Mouse (Mus musculus) liver, embryonic 15.5 days (tissue): ENCODE measurements around the gene Nhej1. TPM values are rescaled to one million over a fixed set of nuclear protein-coding genes. Genes with fewer than 3 reads are reported as not detected.

Experiments
- ATAC-seq: fragments of 200-750 bp; cut with Nextera tagmentation; 2 replicates; pipeline ENCODE4 v1.8.0; 2017; ENCODE audit warnings: moderate number of reproducible peaks, mild to moderate bottlenecking, moderate library complexity; ENCODE audit not compliant: insufficient read depth
- H3K27ac ChIP-seq: fragments of 300-500 bp; sonication (generic); replicated peaks from 2 replicates; pipeline ENCODE4 v1.5.1; 2015; ENCODE audit warnings: mild to moderate bottlenecking, inconsistent platforms
- H3K27me3 ChIP-seq: fragments of 300-500 bp; sonication (generic); 2 replicates; pipeline ENCODE4 v1.6.1; 2015; ENCODE audit warnings: mild to moderate bottlenecking, inconsistent platforms
- H3K36me3 ChIP-seq: fragments of 300-500 bp; sonication (generic); replicated peaks from 2 replicates; pipeline ENCODE4 v1.6.1; 2015; ENCODE audit warnings: moderate library complexity, mild to moderate bottlenecking, inconsistent platforms
- H3K4me1 ChIP-seq: fragments of 300-500 bp; sonication (generic); replicated peaks from 2 replicates; pipeline ENCODE4 v1.6.1; 2015; ENCODE audit warnings: inconsistent platforms
- H3K4me2 ChIP-seq: fragments of 300-500 bp; sonication (generic); 2 replicates; pipeline ENCODE4 v1.6.1; 2015; ENCODE audit warnings: moderate library complexity, mild to moderate bottlenecking, inconsistent platforms
- H3K4me3 ChIP-seq: fragments of 300-500 bp; sonication (generic); replicated peaks from 2 replicates; pipeline ENCODE4 v1.5.1; 2015; ENCODE audit warnings: mild to moderate bottlenecking, inconsistent platforms
- H3K9ac ChIP-seq: fragments of 300-500 bp; sonication (generic); 2 replicates; pipeline ENCODE4 v1.6.1; 2015; ENCODE audit warnings: moderate library complexity, mild to moderate bottlenecking, inconsistent platforms
- H3K9me3 ChIP-seq: fragments of 300-500 bp; sonication (generic); replicated peaks from 2 replicates; pipeline ENCODE4 v1.6.1; 2016; ENCODE audit warnings: inconsistent platforms
- WGBS: fragments of 180-500 bp; shearing (Covaris S2); methylation state at CpG from one replicate; pipeline ENCODE4 v1.1.7; 2015; ENCODE audit warnings: mixed read lengths; ENCODE audit not compliant: insufficient replicate concordance; 5-methylcytosine and 5-hydroxymethylcytosine counted together
- polyA plus RNA-seq: library from polyadenylated mRNA; unstranded; fragments of >200 nt; fragmentation: Nextera tagmentation; extraction: Ambion mirVana; gene quantifications from 2 replicates; pipeline ENCODE4 v1.2.1, GENCODE M21; 2015

The Nhej1 gene
- polyA plus RNA-seq, 1 experiment from 2014 or later = 5.8 TPM

DNA sequence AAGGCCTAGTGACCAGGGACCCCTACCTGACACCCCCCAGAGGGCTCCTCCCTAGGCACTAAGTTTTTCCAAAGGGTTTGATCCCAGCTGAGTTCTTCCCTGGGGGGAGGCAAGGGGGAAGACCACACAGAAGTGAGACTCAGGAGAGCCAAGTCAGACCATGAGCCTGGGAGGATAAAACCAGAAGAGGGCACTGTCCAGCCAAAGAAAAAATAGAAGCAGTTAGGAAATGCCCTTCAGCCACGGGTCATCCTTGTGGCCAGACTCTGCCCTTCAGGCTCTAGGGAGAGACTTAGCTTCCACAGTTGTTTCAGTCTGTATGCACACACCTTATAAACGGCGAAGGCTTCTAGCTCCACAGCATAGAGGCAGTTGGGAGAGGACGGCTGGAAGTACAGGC is 200.5 kb downstream of the Nhej1 start:
- Histone ChIP-seq H3K4me2 (no peak overlapping the region), H3K4me3 (no peak overlapping the region), H3K27me3 (peaks cover 5% of the 10 kb centered on the region; the same call in 1 of the 2 replicates), H3K9me3 (no peaks in the 10 kb centered on the region), H3K27ac (no peak overlapping the region), H3K36me3 (no peaks in the 10 kb centered on the region), H3K9ac (no peak overlapping the region), H3K4me1 (no peaks in the 10 kb centered on the region)
- no peak for ATAC-seq
- 54% methylated on average over 4 of the region's 4 CpGs for WGBS

Other genes starting within 250 kb of the Nhej1 start
- gene Fev, start 239.8 kb downstream of the Nhej1 start, polyA plus RNA-seq = 0.09 TPM in 1 of 2 replicates, not detected in the other
- not detected in 2 replicates for gene Cryba2, start 232.1 kb downstream of the Nhej1 start, polyA plus RNA-seq
- not detected in 2 replicates for gene Cfap65, start 189.6 kb downstream of the Nhej1 start, polyA plus RNA-seq
- gene Ihh, start 173.5 kb downstream of the Nhej1 start, polyA plus RNA-seq = 2.4 and 3.1 TPM in 2 replicates
- gene Slc23a3, start 8.7 kb upstream of the Nhej1 start, polyA plus RNA-seq = 2.1 and 2.3 TPM in 2 replicates
- gene Cnppd1, start 17.5 kb upstream of the Nhej1 start, polyA plus RNA-seq = 48.8 and 54.7 TPM in 2 replicates
- gene Retreg2, start 17.6 kb upstream of the Nhej1 start, polyA plus RNA-seq = 55.8 and 59.7 TPM in 2 replicates
- 43.4 and 44.5 TPM in 2 replicates for gene Zfand2b, start 43.4 kb upstream of the Nhej1 start, polyA plus RNA-seq
- 60.5 and 63.3 TPM in 2 replicates for gene Abcb6, start 55.2 kb upstream of the Nhej1 start, polyA plus RNA-seq
- gene Ankzf1, start 67.0 kb upstream of the Nhej1 start, polyA plus RNA-seq = 9.7 and 10.0 TPM in 2 replicates
- 24.1 and 28.1 TPM in 2 replicates for gene Atg9a, start 67.0 kb upstream of the Nhej1 start, polyA plus RNA-seq
- gene Glb1l, start 85.6 kb upstream of the Nhej1 start, polyA plus RNA-seq = 3.2 and 4.5 TPM in 2 replicates
- 80.2 and 84.8 TPM in 2 replicates for gene Stk16, start 85.6 kb upstream of the Nhej1 start, polyA plus RNA-seq
- 372 and 392 TPM in 2 replicates for gene Tuba4a, start 94.7 kb upstream of the Nhej1 start, polyA plus RNA-seq
- not detected in 2 replicates for gene A630095N17Rik, start 106.9 kb upstream of the Nhej1 start, polyA plus RNA-seq
- gene Dnajb2, start 111.2 kb upstream of the Nhej1 start, polyA plus RNA-seq = 28.9 and 32.4 TPM in 2 replicates
- 0.05 and 0.13 TPM in 2 replicates for gene Ptprn, start 139.3 kb upstream of the Nhej1 start, polyA plus RNA-seq
- not detected in 2 replicates for gene Resp18, start 153.2 kb upstream of the Nhej1 start, polyA plus RNA-seq
- gene Dnpep, start 192.8 kb upstream of the Nhej1 start, polyA plus RNA-seq = 52.1 and 57.4 TPM in 2 replicates
- gene Des, start 235.1 kb upstream of the Nhej1 start, polyA plus RNA-seq = 10.3 and 12.8 TPM in 2 replicates